Mouse (Mus musculus) stomach, embryonic 14.5 days (tissue): ENCODE results near the gene Mgat4b. TPM values are rescaled to one million over a fixed set of nuclear protein-coding genes. Genes with fewer than 3 reads are reported as not detected.
A peak's percentile ranks its signal among the peaks of the same experiment; 100 is the strongest.
"Not testable (repeated sequence)": the region's sequence is repeated elsewhere in the genome, so short reads cannot be mapped to it uniquely, and the experiment has no call there.

Source experiments
- ATAC-seq: fragments of 200-750 bp; cut with Nextera tagmentation; 2 replicates; pipeline ENCODE4 v1.8.0; 2017; ENCODE audit warnings: low read depth, moderate TSS enrichment; ENCODE audit not compliant: insufficient number of reproducible peaks, insufficient read depth, low FRiP score
- H3K27ac ChIP-seq: fragments of 300-500 bp; sonication (generic); 2 replicates; pipeline ENCODE4 v1.5.1; 2014; ENCODE audit warnings: mild to moderate bottlenecking, low read length, moderate library complexity, mixed read lengths
- H3K27me3 ChIP-seq: fragments of 300-500 bp; sonication (generic); 2 replicates; pipeline ENCODE4 v1.6.1; 2014; ENCODE audit warnings: low read length, control low read depth, mixed read lengths; ENCODE audit not compliant: control insufficient read depth, insufficient read depth
- H3K36me3 ChIP-seq: fragments of 300-500 bp; sonication (generic); 2 replicates; pipeline ENCODE4 v1.6.1; 2014; ENCODE audit warnings: mild to moderate bottlenecking, control low read depth, low read length, moderate library complexity, mixed read lengths; ENCODE audit not compliant: control insufficient read depth, insufficient read depth
- H3K4me1 ChIP-seq: fragments of 300-500 bp; sonication (generic); 2 replicates; pipeline ENCODE4 v1.6.1; 2014; ENCODE audit warnings: low read length, control low read depth, mixed read lengths; ENCODE audit not compliant: control insufficient read depth, insufficient read depth
- H3K4me2 ChIP-seq: fragments of 300-500 bp; sonication (generic); replicated peaks from 2 replicates; pipeline ENCODE4 v1.6.1; 2014; ENCODE audit warnings: low read depth, low read length, control low read depth
- H3K4me3 ChIP-seq: fragments of 300-500 bp; sonication (generic); 2 replicates; pipeline ENCODE4 v1.5.1; 2014; ENCODE audit warnings: low read depth, low read length, control low read depth
- H3K9ac ChIP-seq: fragments of 300-500 bp; sonication (generic); replicated peaks from 2 replicates; pipeline ENCODE4 v1.6.1; 2014; ENCODE audit warnings: low read depth, mild to moderate bottlenecking, control low read depth, low read length, moderate library complexity, mixed read lengths
- H3K9me3 ChIP-seq: fragments of 300-500 bp; sonication (generic); 2 replicates; pipeline ENCODE4 v1.6.1; 2016; ENCODE audit warnings: low read depth, low read length, control low read depth; ENCODE audit not compliant: control insufficient read depth
- WGBS: fragments of 180-500 bp; shearing (Covaris S2); extraction: QIAGEN DNeasy Blood & Tissue Kit; methylation state at CpG from one replicate; pipeline ENCODE4 v1.1.7; 2014; 5-methylcytosine and 5-hydroxymethylcytosine counted together
- polyA plus RNA-seq: library from polyadenylated mRNA; unstranded; fragments of >200 nt; fragmentation: Nextera tagmentation; extraction: Ambion mirVana; gene quantifications from 2 replicates; pipeline ENCODE4 v1.2.1, GENCODE M21; 2014

The Mgat4b gene
- polyA plus RNA-seq: 9.6 and 12.7 TPM in 2 replicates

DNA sequence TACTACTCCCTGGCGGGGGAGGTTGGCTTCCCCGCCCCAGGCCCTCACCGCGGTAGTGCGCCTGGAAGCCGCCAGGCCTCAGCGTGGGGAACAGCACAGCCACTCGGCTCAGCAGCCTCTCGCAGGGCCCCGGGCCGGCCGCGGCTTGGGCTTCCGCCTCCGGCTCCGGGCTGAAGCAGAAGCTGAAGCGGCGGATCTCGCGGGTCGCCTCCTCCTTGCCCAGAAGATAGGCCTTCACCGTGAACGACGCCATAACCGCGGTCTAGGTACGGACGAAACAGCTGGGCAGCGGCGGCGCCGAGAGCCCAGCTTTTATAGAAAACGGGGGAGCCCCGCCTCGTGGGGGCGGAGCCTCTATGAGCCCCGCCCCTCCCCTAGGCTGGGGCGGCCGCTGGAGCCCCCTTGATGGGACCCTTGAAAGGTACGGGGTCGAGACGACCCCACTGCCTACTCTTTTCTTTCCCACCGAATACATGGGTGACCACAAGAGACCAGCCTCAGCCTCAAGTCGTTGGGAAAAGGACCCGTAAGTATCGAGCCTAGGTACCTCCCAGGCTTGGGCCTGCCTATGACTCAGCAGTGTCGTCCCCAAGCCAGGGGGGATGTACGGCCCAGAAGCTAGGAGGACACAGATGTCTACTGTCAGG is at the start of gene Mgat4b, which contains the start of gene Sqstm1:
Mgat4b (plus strand) TSS at position 386 of the 647 bp plus-strand sequence.
Sqstm1 (minus strand) TSS at position 323 of the 647 bp plus-strand sequence.
- Histone ChIP-seq H3K9ac (peak within 1 kb of the TSS; percentile 97), H3K4me2 (peak within 1 kb of the TSS; percentile 51), H3K4me3 (peak within 1 kb of the TSS; percentile 96), H3K36me3 (peaks cover 16% of the 10 kb centered on the region), H3K27me3 (no peaks in the 10 kb centered on the region), H3K27ac (peak within 1 kb of the TSS; percentile 99), H3K9me3 (no peaks in the 10 kb centered on the region), H3K4me1 (peaks cover 15% of the 10 kb centered on the region; the same call in 1 of the 2 replicates)
- WGBS: under 1% methylated on average over 48 of the region's 48 CpGs
- ATAC-seq: peak; percentile 56

DNA sequence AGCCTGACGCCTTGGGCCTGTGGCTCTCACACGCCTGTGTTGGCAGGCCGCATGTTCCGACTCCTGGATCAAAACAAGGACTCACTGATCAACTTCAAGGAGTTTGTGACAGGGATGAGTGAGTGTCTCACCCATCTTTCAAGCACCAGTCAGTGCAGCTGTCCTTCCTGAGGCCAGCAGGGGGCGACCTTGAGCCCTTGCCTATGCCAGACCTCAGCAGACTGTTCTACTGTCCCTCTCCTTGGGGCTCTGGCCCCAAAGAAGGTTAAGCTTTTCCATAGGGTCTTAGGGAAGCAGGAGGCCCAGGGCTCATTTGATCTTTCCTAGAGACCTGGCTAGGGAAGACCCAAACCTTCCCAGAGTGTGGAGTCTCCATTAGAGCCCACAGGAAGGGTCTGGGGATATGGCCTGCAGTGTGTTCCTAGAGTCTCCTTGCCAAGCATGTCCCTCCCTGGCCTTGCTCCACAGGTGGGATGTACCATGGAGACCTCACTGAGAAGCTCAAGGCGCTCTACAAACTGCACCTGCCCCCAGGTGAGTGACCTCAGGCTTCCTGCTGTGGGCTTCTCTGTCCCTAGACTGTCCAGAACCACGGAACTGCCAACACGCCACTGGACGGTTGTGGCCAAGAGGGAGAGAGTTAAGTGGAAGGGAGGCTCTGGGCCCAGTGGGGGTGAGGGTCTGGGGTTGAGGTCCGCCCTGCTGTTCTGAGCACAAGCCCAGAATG is 48.9 kb upstream of the Mgat4b start:
- H3K9me3 ChIP-seq: no peaks in the 10 kb centered on the region
- no peak overlapping the region for H3K9ac ChIP-seq
- 61% methylated on average over 10 of the region's 10 CpGs for WGBS
- H3K27ac ChIP-seq: no peak overlapping the region
- H3K36me3 ChIP-seq: peaks cover 55% of the 10 kb centered on the region
- no peaks in the 10 kb centered on the region for H3K27me3 ChIP-seq
- H3K4me3 ChIP-seq: no peak overlapping the region
- H3K4me1 ChIP-seq: no peaks in the 10 kb centered on the region
- no peak for ATAC-seq
- no peak overlapping the region for H3K4me2 ChIP-seq

DNA sequence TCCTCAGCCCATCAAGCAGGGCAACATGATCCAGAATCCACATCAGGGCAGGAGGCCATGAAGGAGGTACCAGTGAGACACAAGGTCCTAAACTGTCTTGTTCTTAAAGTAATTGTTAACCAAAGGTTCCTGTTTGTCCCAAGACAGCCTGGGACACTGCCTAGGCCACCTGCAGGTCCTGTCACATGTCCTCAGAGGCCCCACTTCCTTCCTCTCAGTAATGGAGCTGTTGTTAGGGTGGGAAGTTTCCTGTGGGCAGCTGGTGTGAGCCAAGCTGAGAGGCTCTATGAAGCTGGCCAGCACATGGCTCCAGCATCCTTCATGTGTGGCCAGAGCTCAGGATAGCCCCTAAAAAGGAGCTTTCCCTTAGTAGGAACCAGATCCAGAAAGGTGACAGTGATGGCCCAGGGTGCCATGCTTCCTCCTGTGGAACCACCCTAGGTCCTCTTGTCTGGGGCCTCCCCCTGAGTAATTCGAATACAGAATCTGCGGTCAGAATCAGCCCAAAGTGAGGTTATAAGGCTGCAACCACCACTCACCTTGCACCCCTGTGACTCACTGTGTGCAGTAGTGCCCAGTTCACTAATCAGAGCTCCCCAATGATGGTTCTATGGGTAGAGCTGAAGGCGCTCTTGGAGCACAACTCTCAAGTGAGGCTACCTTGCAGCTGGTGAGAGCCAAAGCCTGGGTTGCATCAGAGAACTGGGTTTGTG is 48.2 kb upstream of the Mgat4b start:
- no peak overlapping the region for H3K4me2 ChIP-seq
- ATAC-seq: no peak
- WGBS: 92% methylated on average over 3 of the region's 3 CpGs

DNA sequence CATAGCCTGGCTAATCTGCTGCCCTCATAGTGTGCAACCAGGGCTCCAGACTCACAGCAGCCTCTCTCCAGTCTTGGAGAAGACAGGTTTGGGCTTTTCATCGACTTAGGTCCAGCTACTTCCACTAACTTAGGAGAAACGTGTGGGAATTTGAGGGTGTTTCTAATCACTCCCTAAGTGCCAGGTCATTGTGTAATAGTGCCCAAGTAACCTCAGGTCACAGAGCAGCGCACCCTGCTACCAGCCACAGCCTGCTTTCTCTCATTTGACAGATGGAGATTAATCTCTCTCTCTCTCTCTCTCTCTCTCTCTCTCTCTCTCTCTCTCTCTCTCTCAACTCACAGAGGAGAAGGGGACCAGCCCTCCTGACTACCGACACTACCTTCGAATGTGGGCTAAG is 42.3 kb upstream of the Mgat4b start:
- no peak overlapping the region for H3K4me3 ChIP-seq
- H3K9ac ChIP-seq: no peak overlapping the region
- no peak overlapping the region for H3K4me2 ChIP-seq
- peaks cover 44% of the 10 kb centered on the region for H3K36me3 ChIP-seq
- H3K27ac ChIP-seq: no peak overlapping the region
- no peaks in the 10 kb centered on the region for H3K9me3 ChIP-seq
- H3K27me3 ChIP-seq: no peaks in the 10 kb centered on the region
- no peak for ATAC-seq
- no peaks in the 10 kb centered on the region for H3K4me1 ChIP-seq
- 79% methylated on average over 5 of the region's 5 CpGs for WGBS

More for the DNA sequence above, 48.2 kb upstream of the Mgat4b start:
- Histone ChIP-seq H3K4me3 (no peak overlapping the region), H3K36me3 (peaks cover 48% of the 10 kb centered on the region), H3K27me3 (no peaks in the 10 kb centered on the region), H3K4me1 (no peaks in the 10 kb centered on the region), H3K9me3 (no peaks in the 10 kb centered on the region), H3K9ac (no peak overlapping the region), H3K27ac (no peak overlapping the region)

DNA sequence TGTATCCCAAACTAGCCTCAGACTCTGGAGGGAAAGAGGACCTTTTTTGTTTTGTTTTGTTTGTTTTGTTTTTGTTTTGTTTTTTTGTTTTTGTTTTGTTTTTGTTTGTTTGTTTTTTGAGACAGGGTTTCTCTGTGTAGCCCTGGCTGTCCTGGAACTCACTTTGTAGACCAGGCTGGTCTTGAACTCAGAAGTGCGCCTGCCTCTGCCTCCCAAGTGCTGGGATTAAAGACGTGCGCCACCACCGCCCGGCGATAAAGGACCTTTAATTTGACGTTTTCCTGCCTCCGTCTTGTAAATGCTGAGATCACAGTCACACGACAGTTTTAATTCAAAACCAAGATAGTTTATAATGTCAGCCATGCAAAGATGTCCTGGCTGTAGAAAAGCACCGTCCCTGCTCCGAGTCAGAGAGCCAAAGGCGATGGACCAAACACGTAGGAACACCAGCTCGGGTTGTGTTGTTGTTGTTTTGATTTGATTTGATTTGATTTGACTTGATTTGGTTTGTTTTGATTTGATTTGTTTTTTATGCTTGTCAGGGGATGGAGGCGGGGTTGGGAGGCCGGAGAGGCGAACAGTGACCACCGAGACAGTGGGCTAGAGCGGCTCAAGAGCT is 36.5 kb upstream of the Mgat4b start, which contains the start of gene Mrnip:
Mrnip (plus strand) TSS at position 334 of the 619 bp plus-strand sequence.
- 4% methylated on average over 19 of the region's 19 CpGs for WGBS
- peak within 1 kb of the TSS; percentile 10; the same call in 1 of the 2 replicates for H3K27ac ChIP-seq
- H3K4me2 ChIP-seq: peak within 1 kb of the TSS; percentile 91
- peak; percentile 16; the same call in 1 of the 2 replicates for ATAC-seq
- H3K9ac ChIP-seq: peak within 1 kb of the TSS; percentile 71
- not testable (repeated sequence) for H3K27me3 ChIP-seq, H3K9me3 ChIP-seq, H3K4me1 ChIP-seq
- H3K4me3 ChIP-seq: peak within 1 kb of the TSS; percentile 75
- peaks cover 17% of the 10 kb centered on the region for H3K36me3 ChIP-seq

DNA sequence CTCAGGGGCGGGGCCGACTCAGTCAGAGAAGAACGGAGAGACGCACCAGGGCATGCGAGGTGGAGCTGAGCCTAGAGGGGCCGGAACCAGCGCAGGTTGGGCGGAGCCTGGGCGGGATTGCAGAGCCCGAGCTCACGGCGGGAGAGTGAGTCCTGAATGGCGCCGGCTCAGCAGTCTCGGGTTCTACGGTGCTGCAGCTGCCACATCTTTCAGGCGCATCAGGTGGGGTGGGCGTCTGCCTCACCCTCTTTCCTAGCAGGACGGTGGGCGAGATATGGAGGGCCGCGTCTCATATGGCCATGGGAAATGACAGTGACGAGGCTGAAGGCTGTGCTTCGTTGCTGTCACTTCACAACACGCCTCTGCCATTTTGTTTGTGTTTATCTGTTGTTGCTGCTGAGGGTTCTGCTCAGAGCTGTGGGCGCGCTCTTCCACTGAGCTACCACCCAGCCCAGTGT is 35.9 kb upstream of the Mgat4b start:
- Histone ChIP-seq H3K9me3 (no peaks in the 10 kb centered on the region), H3K9ac (peak overlapping the region; percentile 71), H3K4me1 (peaks cover 6% of the 10 kb centered on the region; the same call in 1 of the 2 replicates), H3K4me2 (peak overlapping the region; percentile 91), H3K27me3 (no peaks in the 10 kb centered on the region), H3K27ac (peak overlapping the region; percentile 10; the same call in 1 of the 2 replicates), H3K4me3 (peak overlapping the region; percentile 75), H3K36me3 (peaks cover 13% of the 10 kb centered on the region)
- peak; percentile 99 for ATAC-seq
- under 1% methylated on average over 27 of the region's 27 CpGs for WGBS

DNA sequence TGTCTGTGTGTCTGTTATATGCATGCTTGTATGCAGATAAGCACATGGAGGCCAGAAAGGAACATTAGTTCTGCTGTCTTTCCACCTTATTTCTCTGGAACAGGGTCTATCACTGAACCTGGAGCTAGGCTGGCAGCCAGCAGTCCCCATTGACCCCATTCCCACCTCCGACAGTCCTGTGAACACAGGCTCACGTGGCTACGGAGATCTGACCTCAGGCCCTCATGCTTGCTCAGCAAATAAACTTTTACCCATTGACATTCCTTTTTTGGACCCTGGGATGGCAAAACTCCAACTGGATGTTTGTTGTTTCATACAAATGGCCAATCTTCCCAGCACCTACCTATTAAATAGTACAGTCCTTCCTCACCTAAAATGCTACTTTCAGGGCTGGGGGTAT is 34.3 kb upstream of the Mgat4b start:
- Histone ChIP-seq H3K27ac (no peak overlapping the region), H3K36me3 (peaks cover 3% of the 10 kb centered on the region), H3K4me1 (peaks cover 6% of the 10 kb centered on the region; the same call in 1 of the 2 replicates), H3K4me2 (no peak overlapping the region), H3K9me3 (no peaks in the 10 kb centered on the region), H3K9ac (no peak overlapping the region), H3K27me3 (no peaks in the 10 kb centered on the region), H3K4me3 (no peak overlapping the region)
- ATAC-seq: no peak
- WGBS: 55% methylated on average over 3 of the region's 3 CpGs

DNA sequence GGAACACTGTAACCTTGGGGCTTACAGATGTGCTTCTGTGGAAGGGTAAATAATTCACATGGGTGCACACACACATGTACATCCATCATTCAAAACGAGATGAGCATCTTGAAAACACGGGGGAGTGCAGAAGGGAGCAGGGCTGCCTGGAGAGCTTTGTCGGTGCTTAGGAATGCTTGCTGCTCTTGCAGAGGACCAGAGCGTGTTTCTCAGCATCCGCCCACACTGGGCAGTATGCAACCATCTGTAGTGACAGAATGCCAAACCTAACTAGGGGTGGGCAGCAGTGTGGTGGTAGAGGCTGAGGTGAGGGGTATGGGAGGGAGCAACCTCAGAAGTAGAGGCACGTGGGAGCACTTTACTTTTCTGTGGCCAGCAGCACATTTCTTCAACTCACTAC is 33.6 kb upstream of the Mgat4b start:
- H3K9ac ChIP-seq: no peak overlapping the region
- peaks cover 6% of the 10 kb centered on the region; the same call in 1 of the 2 replicates for H3K4me1 ChIP-seq
- H3K27ac ChIP-seq: no peak overlapping the region
- WGBS: 67% methylated on average over 6 of the region's 6 CpGs
- H3K27me3 ChIP-seq: no peaks in the 10 kb centered on the region
- ATAC-seq: no peak
- H3K4me3 ChIP-seq: no peak overlapping the region
- no peaks in the 10 kb centered on the region for H3K9me3 ChIP-seq
- no peaks in the 10 kb centered on the region; the same call in 1 of the 2 replicates for H3K36me3 ChIP-seq
- no peak overlapping the region for H3K4me2 ChIP-seq
